Mouse (Mus musculus) cerebellum, adult 11 months (tissue): ENCODE results near the gene Lama1.
"Not testable (repeated sequence)": the region's sequence is repeated elsewhere in the genome, so short reads cannot be mapped to it uniquely, and the experiment has no call there.

ENCODE experiments used
- DNase-seq: peaks from one replicate; pipeline ENCODE4 v3.0.0; 2022

Lama1 gene

GRCm38 (mm10) chr17:67722578-67722977 lies 25.5 kb downstream of the Lama1 start:
- no peak for DNase-seq

- DNase-seq: no peak
These were observed 26.4 kb downstream of the Lama1 start for GRCm38 (mm10) chr17:67723175-67724067.

GRCm38 (mm10) chr17:67726601-67727000 lies 29.5 kb downstream of the Lama1 start:
- DNase-seq: no peak

GRCm38 (mm10) chr17:67728751-67729150 lies 31.7 kb downstream of the Lama1 start:
- DNase-seq: no peak

GRCm38 (mm10) chr17:67731096-67731495 lies 34.0 kb downstream of the Lama1 start:
- no peak for DNase-seq

- no peak for DNase-seq
These were observed 34.9 kb downstream of the Lama1 start for GRCm38 (mm10) chr17:67731964-67732363.

GRCm38 (mm10) chr17:67733516-67733915 lies 36.5 kb downstream of the Lama1 start:
- DNase-seq: no peak

GRCm38 (mm10) chr17:67735722-67736121 lies 38.7 kb downstream of the Lama1 start:
- DNase-seq: no peak

GRCm38 (mm10) chr17:67741229-67741628 lies 44.2 kb downstream of the Lama1 start:
- DNase-seq: not testable (repeated sequence)

- DNase-seq: no peak
These were observed 67.3 kb downstream of the Lama1 start for GRCm38 (mm10) chr17:67764167-67764871.

GRCm38 (mm10) chr17:67773608-67774007 lies 76.5 kb downstream of the Lama1 start:
- no peak for DNase-seq

GRCm38 (mm10) chr17:67776764-67777163 lies 79.7 kb downstream of the Lama1 start:
- DNase-seq: no peak

GRCm38 (mm10) chr17:67779812-67780211 lies 82.8 kb downstream of the Lama1 start:
- DNase-seq: no peak

- no peak for DNase-seq
These were observed 94.0 kb downstream of the Lama1 start for GRCm38 (mm10) chr17:67791091-67791490.

- DNase-seq: no peak
These were observed 112.1 kb downstream of the Lama1 start for GRCm38 (mm10) chr17:67809171-67809570.

GRCm38 (mm10) chr17:67813666-67814065 lies 116.6 kb downstream of the Lama1 start:
- no peak for DNase-seq

- DNase-seq: no peak
These were observed 118.7 kb downstream of the Lama1 start for GRCm38 (mm10) chr17:67815720-67816119.

- no peak for DNase-seq
These were observed 119.9 kb downstream of the Lama1 start for GRCm38 (mm10) chr17:67816916-67817315.

- DNase-seq: no peak
These were observed 130.4 kb downstream of the Lama1 start for GRCm38 (mm10) chr17:67827431-67827830.

- no peak for DNase-seq
These were observed 139.3 kb downstream of the Lama1 start for GRCm38 (mm10) chr17:67836146-67836895.

GRCm38 (mm10) chr17:67837351-67838090 lies 140.5 kb downstream of the Lama1 start:
- DNase-seq: peak; percentile 35

GRCm38 (mm10) chr17:67838948-67839347 lies 141.9 kb downstream of the Lama1 start:
- DNase-seq: no peak

- DNase-seq: not testable (repeated sequence)
These were observed 144.4 kb downstream of the Lama1 start for GRCm38 (mm10) chr17:67841494-67841893.
